Comparison of ENCODE assay signal across 9 mouse cellular contexts in genomic region chr17:24489265-24490030, GRCm38 (mm10). TPM values are rescaled to one million over a fixed set of nuclear protein-coding genes. Genes with fewer than 3 reads are reported as not detected.
DNase-seq lines count a peak whose midpoint lies in the region; ATAC-seq and TF ChIP-seq lines count a peak whose summit lies in the region.
"Had no signal": no experiment of that assay in that cellular context is flagged by ENCODE, and none has a peak within 500 bp of the region (broad histone marks: within the 10 kb centered on the region; RNA-seq: fewer than 3 reads in every experiment).

No protein-coding gene starts in this region.

- no peaks in the 10 kb centered on the region for H3K36me3 ChIP-seq in lung, embryonic 14.5 days (ENCODE audit: insufficient read depth)
- no peaks in the 10 kb centered on the region for H3K36me3 ChIP-seq in hindbrain, postnatal 0 days (ENCODE audit: insufficient read depth, low read length)
- no peaks in the 10 kb centered on the region for H3K36me3 ChIP-seq in neural tube, embryonic 13.5 days
- H3K36me3 ChIP-seq in thymus, adult 2 months (ENCODE audit: control insufficient read depth, insufficient read depth, low read length): no peaks in the 10 kb centered on the region

- WGBS in lung, embryonic 14.5 days: 19% methylated on average over 19 of the region's 19 CpGs
- 12% methylated on average over 19 of the region's 19 CpGs for WGBS in hindbrain, postnatal 0 days
- 8% methylated on average over 19 of the region's 19 CpGs for WGBS in neural tube, embryonic 13.5 days
- 56% methylated on average over 19 of the region's 19 CpGs for WGBS in thymus, adult 2 months

- H3K4me2 ChIP-seq in lung, embryonic 14.5 days: peak overlapping the region; percentile 100
- peak overlapping the region; percentile 70 for H3K4me2 ChIP-seq in hindbrain, postnatal 0 days (ENCODE audit: low read depth, low read length)
- peak overlapping the region; percentile 85 for H3K4me2 ChIP-seq in neural tube, embryonic 13.5 days

- DNase-seq in adrenal gland, postnatal 36 days: peak; percentile 44 to 54
- no peak for DNase-seq in adrenal gland, postnatal 4 days (ENCODE audit: low spot score in 2 of 2)
- DNase-seq in lung, embryonic 14.5 days: no peak
- DNase-seq in lung, adult 18-20 months: no peak
- peak; percentile 50 for DNase-seq in hindbrain, postnatal 0 days (ENCODE audit: low spot score)
- no peak for DNase-seq in thymus, adult 2 months

- H3K27me3 ChIP-seq in lung, embryonic 14.5 days (ENCODE audit: insufficient read depth, low read length): peaks cover 32% of the 10 kb centered on the region
- H3K27me3 ChIP-seq in hindbrain, postnatal 0 days (ENCODE audit: insufficient read depth, low read length): no peaks in the 10 kb centered on the region
- no peaks in the 10 kb centered on the region for H3K27me3 ChIP-seq in neural tube, embryonic 13.5 days
- H3K27me3 ChIP-seq in thymus, adult 2 months (ENCODE audit: control insufficient read depth, insufficient read depth, low read length): peaks cover 18% of the 10 kb centered on the region

- no peak for TF ChIP-seq CTCF in lung, embryonic 14.5 days (IDR thresholded peaks at IDR 0.05; ENCODE audit: low read depth)
- TF ChIP-seq CTCF in hindbrain, postnatal 0 days (IDR thresholded peaks at IDR 0.05; ENCODE audit: low read depth): no peak
- TF ChIP-seq CTCF in thymus, adult 2 months (IDR thresholded peaks at IDR 0.05; ENCODE audit: borderline replicate concordance, control insufficient read depth, extremely low read depth, insufficient read depth, low read length, poor library complexity): no peak

- no peak for TF ChIP-seq POLR2A in thymus, adult 2 months (IDR thresholded peaks at IDR 0.05; ENCODE audit: control insufficient read depth, extremely low read depth, insufficient read depth, low read length, poor library complexity)

- H3K4me1 ChIP-seq in lung, embryonic 14.5 days (ENCODE audit: insufficient read depth): 0 out of 2 replicates have a peak, but pooled peaks cover 4% of the 10 kb centered on the region
- H3K4me1 ChIP-seq in hindbrain, postnatal 0 days (ENCODE audit: insufficient read depth, low read length): peaks cover 18% of the 10 kb centered on the region
- peaks cover 46% of the 10 kb centered on the region for H3K4me1 ChIP-seq in neural tube, embryonic 13.5 days (replicated peaks)
- peaks cover 9% of the 10 kb centered on the region; the same call in 1 of the 2 replicates for H3K4me1 ChIP-seq in thymus, adult 2 months (replicated peaks; ENCODE audit: control insufficient read depth, insufficient read depth, low read length)

- H3K27ac ChIP-seq in lung, embryonic 14.5 days (ENCODE audit: low read depth): no peak overlapping the region
- H3K27ac ChIP-seq in hindbrain, postnatal 0 days: peak overlapping the region; percentile 97
- H3K27ac ChIP-seq in neural tube, embryonic 13.5 days (replicated peaks): peak overlapping the region; percentile 98
- no peak overlapping the region for H3K27ac ChIP-seq in thymus, adult 2 months (ENCODE audit: control insufficient read depth, insufficient read depth, low read length)

- ATAC-seq in lung, embryonic 14.5 days (ENCODE audit: insufficient read depth): peak; percentile 40; the same call in 1 of the 2 replicates
- ATAC-seq in hindbrain, postnatal 0 days: peak; percentile 50
- peak; percentile 62 for ATAC-seq in neural tube, embryonic 13.5 days (ENCODE audit: low read depth)
- no peak for ATAC-seq in granulocyte monocyte progenitor cell, adult 5-6 weeks (replicated peaks; ENCODE audit: poor library complexity, severe bottlenecking)

- no peaks in the 10 kb centered on the region for H3K9me3 ChIP-seq in lung, embryonic 14.5 days (ENCODE audit: low read depth, low read length)
- no peaks in the 10 kb centered on the region for H3K9me3 ChIP-seq in hindbrain, postnatal 0 days (ENCODE audit: low read length)
- H3K9me3 ChIP-seq in neural tube, embryonic 13.5 days: no peaks in the 10 kb centered on the region

- peak overlapping the region; percentile 61 for H3K4me3 ChIP-seq in lung, embryonic 14.5 days (ENCODE audit: low read depth, low read length)
- peak overlapping the region; percentile 96 for H3K4me3 ChIP-seq in hindbrain, postnatal 0 days (ENCODE audit: low read length)
- H3K4me3 ChIP-seq in neural tube, embryonic 13.5 days: peak overlapping the region; percentile 78
- H3K4me3 ChIP-seq in thymus, adult 2 months (ENCODE audit: control insufficient read depth, insufficient read depth, low read length): no peak overlapping the region

- peak overlapping the region; percentile 65 for H3K9ac ChIP-seq in lung, embryonic 14.5 days
- H3K9ac ChIP-seq in hindbrain, postnatal 0 days (replicated peaks; ENCODE audit: low read length): peak overlapping the region; percentile 96
- peak overlapping the region; percentile 97 for H3K9ac ChIP-seq in neural tube, embryonic 13.5 days

RNA-seq across cellular contexts. Expression of gene Caskin1, which starts 1.0 kb away (rescaled TPM):
- 10 to 100 TPM; 14.7 to 25.7 TPM for total RNA-seq in adrenal gland, postnatal 36 days (2021)
- total RNA-seq in adrenal gland, postnatal 4 days (2021): 10 to 100 TPM; 62.4 to 65.2 TPM
- 0.93 and 1.1 TPM in 2 replicates for polyA plus RNA-seq in lung, embryonic 14.5 days (2014; fragmentation: Nextera tagmentation; extraction: Ambion mirVana)
- 152 and 163 TPM in 2 replicates for total RNA-seq in hindbrain, postnatal 0 days (2014; rRNA removed)
- polyA plus RNA-seq in hindbrain, postnatal 0 days (2015; fragmentation: Nextera tagmentation; extraction: Ambion mirVana): 42.1 and 43.7 TPM in 2 replicates
- 35.0 and 35.3 TPM in 2 replicates for polyA plus RNA-seq in neural tube, embryonic 13.5 days (2015; fragmentation: Nextera tagmentation; extraction: Ambion mirVana)
- not detected in 2 replicates for total RNA-seq in granulocyte monocyte progenitor cell, adult 5-6 weeks (2014; fragmentation: Nextera tagmentation)
- not detected in 2 replicates for total RNA-seq in granulocyte monocyte progenitor cell, adult 5-6 weeks (2017)
- polyA plus RNA-seq in thymus, adult 2 months (2012; rRNA removed): 0.15 and 0.20 TPM in 2 replicates
- total RNA-seq: common myeloid progenitor, adult 5-6 weeks had no signal

RNA-seq across cellular contexts. Expression of gene Mlst8, which starts 10.6 kb away (rescaled TPM):
- total RNA-seq in adrenal gland, postnatal 36 days (2021): 10 to 100 TPM; 22.8 to 24.3 TPM
- total RNA-seq in adrenal gland, postnatal 4 days (2021): 10 to 100 TPM; 28.0 to 30.0 TPM
- polyA plus RNA-seq in lung, embryonic 14.5 days (2014; fragmentation: Nextera tagmentation; extraction: Ambion mirVana): 23.8 and 30.2 TPM in 2 replicates
- total RNA-seq in hindbrain, postnatal 0 days (2014; rRNA removed): 45.9 and 55.3 TPM in 2 replicates
- 26.3 and 26.4 TPM in 2 replicates for polyA plus RNA-seq in hindbrain, postnatal 0 days (2015; fragmentation: Nextera tagmentation; extraction: Ambion mirVana)
- 35.7 and 36.2 TPM in 2 replicates for polyA plus RNA-seq in neural tube, embryonic 13.5 days (2015; fragmentation: Nextera tagmentation; extraction: Ambion mirVana)
- 21.2 and 21.6 TPM in 2 replicates for total RNA-seq in granulocyte monocyte progenitor cell, adult 5-6 weeks (2014; fragmentation: Nextera tagmentation)
- 21.8 and 27.8 TPM in 2 replicates for total RNA-seq in granulocyte monocyte progenitor cell, adult 5-6 weeks (2017)
- polyA plus RNA-seq in thymus, adult 2 months (2012; rRNA removed): 78.9 and 84.5 TPM in 2 replicates

RNA-seq across cellular contexts. Expression of gene Bricd5, which starts 15.8 kb away (rescaled TPM):
- under 1 TPM; 0.30 to 0.46 TPM for total RNA-seq in adrenal gland, postnatal 36 days (2021)
- total RNA-seq in adrenal gland, postnatal 4 days (2021): under 1 TPM; 0.50 to 0.93 TPM
- 0.37 TPM in 1 of 2 replicates, not detected in the other for polyA plus RNA-seq in lung, embryonic 14.5 days (2014; fragmentation: Nextera tagmentation; extraction: Ambion mirVana)
- 0.47 and 4.0 TPM in 2 replicates for total RNA-seq in hindbrain, postnatal 0 days (2014; rRNA removed)
- 1.3 and 1.4 TPM in 2 replicates for polyA plus RNA-seq in hindbrain, postnatal 0 days (2015; fragmentation: Nextera tagmentation; extraction: Ambion mirVana)
- polyA plus RNA-seq in neural tube, embryonic 13.5 days (2015; fragmentation: Nextera tagmentation; extraction: Ambion mirVana): not detected in 2 replicates
- total RNA-seq in granulocyte monocyte progenitor cell, adult 5-6 weeks (2014; fragmentation: Nextera tagmentation): 2.2 TPM in 1 of 2 replicates, not detected in the other
- 0.22 TPM in 1 of 2 replicates, not detected in the other for total RNA-seq in granulocyte monocyte progenitor cell, adult 5-6 weeks (2017)
- 0.57 and 0.97 TPM in 2 replicates for polyA plus RNA-seq in thymus, adult 2 months (2012; rRNA removed)
- total RNA-seq: common myeloid progenitor, adult 5-6 weeks had no signal

RNA-seq across cellular contexts. Expression of gene Pgp, which starts 19.3 kb away (rescaled TPM):
- 10 to 100 TPM; 85.9 to 94.4 TPM for total RNA-seq in adrenal gland, postnatal 36 days (2021)
- 10 to 100 TPM; 44.6 to 46.4 TPM for total RNA-seq in adrenal gland, postnatal 4 days (2021)
- polyA plus RNA-seq in lung, embryonic 14.5 days (2014; fragmentation: Nextera tagmentation; extraction: Ambion mirVana): 57.9 and 60.2 TPM in 2 replicates
- 71.7 and 74.1 TPM in 2 replicates for total RNA-seq in hindbrain, postnatal 0 days (2014; rRNA removed)
- polyA plus RNA-seq in hindbrain, postnatal 0 days (2015; fragmentation: Nextera tagmentation; extraction: Ambion mirVana): 94.1 and 97.6 TPM in 2 replicates
- 54.9 and 57.4 TPM in 2 replicates for polyA plus RNA-seq in neural tube, embryonic 13.5 days (2015; fragmentation: Nextera tagmentation; extraction: Ambion mirVana)
- 22.9 and 25.4 TPM in 2 replicates for total RNA-seq in granulocyte monocyte progenitor cell, adult 5-6 weeks (2014; fragmentation: Nextera tagmentation)
- total RNA-seq in granulocyte monocyte progenitor cell, adult 5-6 weeks (2017): 11.6 and 15.2 TPM in 2 replicates
- 58.8 and 65.4 TPM in 2 replicates for polyA plus RNA-seq in thymus, adult 2 months (2012; rRNA removed)

RNA-seq across cellular contexts. Expression of gene E4f1, which starts 19.3 kb away (rescaled TPM):
- 10 to 100 TPM; 16.8 to 20.2 TPM for total RNA-seq in adrenal gland, postnatal 36 days (2021)
- 10 to 100 TPM; 31.8 to 35.1 TPM for total RNA-seq in adrenal gland, postnatal 4 days (2021)
- 22.3 and 25.2 TPM in 2 replicates for polyA plus RNA-seq in lung, embryonic 14.5 days (2014; fragmentation: Nextera tagmentation; extraction: Ambion mirVana)
- total RNA-seq in hindbrain, postnatal 0 days (2014; rRNA removed): 32.4 and 36.3 TPM in 2 replicates
- 28.0 and 33.5 TPM in 2 replicates for polyA plus RNA-seq in hindbrain, postnatal 0 days (2015; fragmentation: Nextera tagmentation; extraction: Ambion mirVana)
- polyA plus RNA-seq in neural tube, embryonic 13.5 days (2015; fragmentation: Nextera tagmentation; extraction: Ambion mirVana): 39.7 and 41.6 TPM in 2 replicates
- total RNA-seq in granulocyte monocyte progenitor cell, adult 5-6 weeks (2014; fragmentation: Nextera tagmentation): 20.6 and 45.1 TPM in 2 replicates
- 9.5 and 21.7 TPM in 2 replicates for total RNA-seq in granulocyte monocyte progenitor cell, adult 5-6 weeks (2017)
- 166 and 188 TPM in 2 replicates for polyA plus RNA-seq in thymus, adult 2 months (2012; rRNA removed)

Comparison
In these comparisons a context has a peak if more than half of its experiments do, and no peak if none do; other contexts are left out.
1. DNase-seq: peak in adrenal gland, postnatal 36 days (2 of 2) and hindbrain, postnatal 0 days (single experiment); none in adrenal gland, postnatal 4 days (0 of 2), lung, embryonic 14.5 days (single experiment), lung, adult 18-20 months (0 of 2) and thymus, adult 2 months (single experiment).
2. H3K27ac ChIP-seq: peak in hindbrain, postnatal 0 days (single experiment) and neural tube, embryonic 13.5 days (single experiment); none in lung, embryonic 14.5 days (single experiment) and thymus, adult 2 months (single experiment).
3. RNA of gene Caskin1, which starts 1.0 kb away (total RNA-seq): 152 to 163 TPM in hindbrain, postnatal 0 days, 62.4 to 65.2 TPM in adrenal gland, postnatal 4 days and 14.7 to 25.7 TPM in adrenal gland, postnatal 36 days; not detected in granulocyte monocyte progenitor cell, adult 5-6 weeks; every median in the first group is over 10 times any median in the second.
4. Peak in every context shown above with its lines, with median percentiles within 50 percentile points of each other: H3K4me2 ChIP-seq and H3K9ac ChIP-seq.